Mouse (Mus musculus) lung, embryonic 16.5 days (tissue): ENCODE data around the gene Mief2. TPM values are rescaled to one million over a fixed set of nuclear protein-coding genes. Genes with fewer than 3 reads are reported as not detected.

ENCODE experiments used
- ATAC-seq: fragments of 200-750 bp; cut with Nextera tagmentation; 2 replicates; pipeline ENCODE4 v1.8.0; 2017; ENCODE audit warnings: low read depth, mild to moderate bottlenecking, moderate library complexity
- H3K27ac ChIP-seq: fragments of 300-500 bp; sonication (generic); 2 replicates; pipeline ENCODE4 v1.5.1; 2014; ENCODE audit warnings: mild to moderate bottlenecking, control low read depth, low read length
- H3K27me3 ChIP-seq: fragments of 300-500 bp; sonication (generic); 2 replicates; pipeline ENCODE4 v1.6.1; 2014; ENCODE audit warnings: low read depth, low read length, mixed read lengths; ENCODE audit not compliant: control insufficient read depth, insufficient read depth
- H3K36me3 ChIP-seq: fragments of 300-500 bp; sonication (generic); 2 replicates; pipeline ENCODE4 v1.6.1; 2014; ENCODE audit warnings: low read length; ENCODE audit not compliant: control insufficient read depth, insufficient read depth
- H3K4me1 ChIP-seq: fragments of 300-500 bp; sonication (generic); replicated peaks from 2 replicates; pipeline ENCODE4 v1.6.1; 2014; ENCODE audit warnings: low read length, mixed read lengths; ENCODE audit not compliant: control insufficient read depth, insufficient read depth
- H3K4me2 ChIP-seq: fragments of 300-500 bp; sonication (generic); 2 replicates; pipeline ENCODE4 v1.6.1; 2014; ENCODE audit warnings: low read depth, low read length, control low read depth
- H3K4me3 ChIP-seq: fragments of 300-500 bp; sonication (generic); 2 replicates; pipeline ENCODE4 v1.5.1; 2014; ENCODE audit warnings: mild to moderate bottlenecking, low read length, control low read depth
- H3K9ac ChIP-seq: fragments of 300-500 bp; sonication (generic); 2 replicates; pipeline ENCODE4 v1.6.1; 2014; ENCODE audit warnings: low read length, control low read depth
- H3K9me3 ChIP-seq: fragments of 300-500 bp; sonication (generic); 2 replicates; pipeline ENCODE4 v1.6.1; 2016; ENCODE audit warnings: low read length; ENCODE audit not compliant: control insufficient read depth
- WGBS: fragments of 180-500 bp; shearing (Covaris S2); extraction: QIAGEN DNeasy Blood & Tissue Kit; methylation state at CpG from one replicate; pipeline ENCODE4 v1.1.7; 2014; 5-methylcytosine and 5-hydroxymethylcytosine counted together
- polyA plus RNA-seq: library from polyadenylated mRNA; unstranded; fragments of >200 nt; fragmentation: Nextera tagmentation; extraction: Ambion mirVana; gene quantifications from 2 replicates; pipeline ENCODE4 v1.2.1, GENCODE M21; 2015

Mief2 gene
- polyA plus RNA-seq, 1 experiment from 2014 or later = 13.9 TPM

- no peaks in the 10 kb centered on the region for H3K27me3 ChIP-seq
- no peak overlapping the region for H3K27ac ChIP-seq
- no peaks in the 10 kb centered on the region for H3K9me3 ChIP-seq
- H3K9ac ChIP-seq = no peak overlapping the region
- no peak overlapping the region for H3K4me2 ChIP-seq
- peaks cover 3% of the 10 kb centered on the region; the same call in 1 of the 2 replicates for H3K4me1 ChIP-seq
- H3K4me3 ChIP-seq = no peak overlapping the region
- ATAC-seq = no peak
- H3K36me3 ChIP-seq = peaks cover 75% of the 10 kb centered on the region
- WGBS = 90% methylated on average over 18 of the region's 18 CpGs
These were observed 16.2 kb upstream of the Mief2 start for GRCm38 (mm10) chr11:60712040-60712439.

GRCm38 (mm10) chr11:60712639-60713255, 15.5 kb upstream of the Mief2 start:
- H3K27ac ChIP-seq = no peak overlapping the region
- H3K4me2 ChIP-seq = no peak overlapping the region
- H3K36me3 ChIP-seq = peaks cover 75% of the 10 kb centered on the region
- no peak for ATAC-seq
- H3K9ac ChIP-seq = no peak overlapping the region
- no peak overlapping the region for H3K4me3 ChIP-seq
- H3K27me3 ChIP-seq = no peaks in the 10 kb centered on the region
- no peaks in the 10 kb centered on the region for H3K4me1 ChIP-seq
- no peaks in the 10 kb centered on the region for H3K9me3 ChIP-seq
- WGBS = 92% methylated on average over 13 of the region's 13 CpGs

- Histone ChIP-seq H3K27ac (no peak overlapping the region), H3K4me2 (no peak overlapping the region), H3K4me1 (no peaks in the 10 kb centered on the region), H3K9ac (no peak overlapping the region), H3K4me3 (no peak overlapping the region), H3K36me3 (peaks cover 78% of the 10 kb centered on the region), H3K9me3 (no peaks in the 10 kb centered on the region), H3K27me3 (no peaks in the 10 kb centered on the region)
- 77% methylated on average over 5 of the region's 5 CpGs for WGBS
- no peak for ATAC-seq
These were observed 12.4 kb upstream of the Mief2 start for GRCm38 (mm10) chr11:60715833-60716232.

- ATAC-seq = no peak
- H3K27ac ChIP-seq = no peak overlapping the region
These were observed 8.9 kb upstream of the Mief2 start for GRCm38 (mm10) chr11:60719263-60719662.

GRCm38 (mm10) chr11:60726601-60727391, 1.4 kb upstream of the Mief2 start, which contains the start of gene Flii:
Gene Flii (minus strand): TSS chr11:60727263.
- under 1% methylated on average over 57 of the region's 71 CpGs for WGBS
- peak; percentile 85 for ATAC-seq
- Histone ChIP-seq H3K27me3 (no peaks in the 10 kb centered on the region), H3K9ac (peak within 1 kb of the TSS; percentile 90), H3K4me3 (peak within 1 kb of the TSS; percentile 90), H3K36me3 (peaks cover 22% of the 10 kb centered on the region), H3K4me1 (peaks cover 26% of the 10 kb centered on the region), H3K9me3 (no peaks in the 10 kb centered on the region), H3K4me2 (peak within 1 kb of the TSS; percentile 81), H3K27ac (peak within 1 kb of the TSS; percentile 78)

More at GRCm38 (mm10) chr11:60719263-60719662, 8.9 kb upstream of the Mief2 start:
- no peaks in the 10 kb centered on the region for H3K9me3 ChIP-seq
- H3K4me3 ChIP-seq = no peak overlapping the region
- WGBS = 63% methylated on average over 5 of the region's 5 CpGs
- H3K9ac ChIP-seq = no peak overlapping the region
- peaks cover 81% of the 10 kb centered on the region for H3K36me3 ChIP-seq
- no peaks in the 10 kb centered on the region for H3K4me1 ChIP-seq
- no peak overlapping the region for H3K4me2 ChIP-seq
- no peaks in the 10 kb centered on the region for H3K27me3 ChIP-seq

GRCm38 (mm10) chr11:60727392-60728140, 632 bp upstream of the Mief2 start:
- H3K36me3 ChIP-seq = peaks cover 16% of the 10 kb centered on the region
- no peaks in the 10 kb centered on the region for H3K27me3 ChIP-seq
- peak overlapping the region; percentile 90 for H3K9ac ChIP-seq
- peak overlapping the region; percentile 78 for H3K27ac ChIP-seq
- ATAC-seq = peak; percentile 0; the same call in 1 of the 2 replicates
- H3K4me2 ChIP-seq = peak overlapping the region; percentile 81
- H3K9me3 ChIP-seq = no peaks in the 10 kb centered on the region
- H3K4me1 ChIP-seq = peaks cover 26% of the 10 kb centered on the region
- WGBS = 4% methylated on average over 12 of the region's 12 CpGs
- peak overlapping the region; percentile 90 for H3K4me3 ChIP-seq

- H3K9ac ChIP-seq = peak overlapping the region; percentile 22
- peak overlapping the region; percentile 90 for H3K4me3 ChIP-seq
- H3K27me3 ChIP-seq = no peaks in the 10 kb centered on the region
- no peaks in the 10 kb centered on the region for H3K9me3 ChIP-seq
- H3K4me1 ChIP-seq = peaks cover 26% of the 10 kb centered on the region
- peak overlapping the region; percentile 81 for H3K4me2 ChIP-seq
- ATAC-seq = no peak
- peaks cover 2% of the 10 kb centered on the region for H3K36me3 ChIP-seq
- H3K27ac ChIP-seq = peak overlapping the region; percentile 84; the same call in 1 of the 2 replicates
- WGBS = 38% methylated on average over 6 of the region's 6 CpGs
These were observed 1.0 kb downstream of the Mief2 start for GRCm38 (mm10) chr11:60729217-60729641.

GRCm38 (mm10) chr11:60730169-60730568, 2.0 kb downstream of the Mief2 start:
- H3K9ac ChIP-seq = no peak overlapping the region
- H3K36me3 ChIP-seq = no peaks in the 10 kb centered on the region; the same call in 1 of the 2 replicates
- WGBS = 80% methylated on average over 9 of the region's 9 CpGs
- H3K4me1 ChIP-seq = peaks cover 26% of the 10 kb centered on the region
- no peaks in the 10 kb centered on the region for H3K9me3 ChIP-seq
- H3K4me3 ChIP-seq = no peak overlapping the region
- H3K27me3 ChIP-seq = no peaks in the 10 kb centered on the region
- H3K4me2 ChIP-seq = no peak overlapping the region
- H3K27ac ChIP-seq = no peak overlapping the region
- ATAC-seq = no peak

GRCm38 (mm10) chr11:60731251-60731650, 3.1 kb downstream of the Mief2 start:
- H3K9ac ChIP-seq = no peak overlapping the region
- H3K4me3 ChIP-seq = no peak overlapping the region
- 85% methylated on average over 14 of the region's 14 CpGs for WGBS
- no peaks in the 10 kb centered on the region for H3K27me3 ChIP-seq
- ATAC-seq = no peak
- H3K27ac ChIP-seq = no peak overlapping the region
- no peaks in the 10 kb centered on the region for H3K9me3 ChIP-seq
- no peak overlapping the region for H3K4me2 ChIP-seq
- peaks cover 21% of the 10 kb centered on the region for H3K4me1 ChIP-seq
- no peaks in the 10 kb centered on the region; the same call in none of the 2 replicates for H3K36me3 ChIP-seq
